Mouse (Mus musculus) neural tube, embryonic 14.5 days (tissue): Measurements from ENCODE around the gene Pgap2. TPM values are rescaled to one million over a fixed set of nuclear protein-coding genes. Genes with fewer than 3 reads are reported as not detected.
A peak's percentile ranks its signal among the peaks of the same experiment; 100 is the strongest.

ENCODE experiments used
- ATAC-seq: fragments of 200-750 bp; cut with Nextera tagmentation; 2 replicates; pipeline ENCODE4 v1.8.0; 2017; ENCODE audit warnings: low read depth, mild to moderate bottlenecking, moderate TSS enrichment, moderate library complexity
- H3K27ac ChIP-seq: fragments of 300-500 bp; sonication (generic); 2 replicates; pipeline ENCODE4 v1.5.1; 2014; ENCODE audit warnings: low read depth, mild to moderate bottlenecking, control low read depth, low read length, moderate library complexity, mixed read lengths
- H3K27me3 ChIP-seq: fragments of 300-500 bp; sonication (generic); 2 replicates; pipeline ENCODE4 v1.6.1; 2014; ENCODE audit warnings: low read length; ENCODE audit not compliant: control insufficient read depth, insufficient read depth
- H3K36me3 ChIP-seq: fragments of 300-500 bp; sonication (generic); 2 replicates; pipeline ENCODE4 v1.6.1; 2014; ENCODE audit warnings: low read length, mixed read lengths; ENCODE audit not compliant: control insufficient read depth, insufficient read depth
- H3K4me1 ChIP-seq: fragments of 300-500 bp; sonication (generic); 2 replicates; pipeline ENCODE4 v1.6.1; 2014; ENCODE audit warnings: low read length; ENCODE audit not compliant: control insufficient read depth, insufficient read depth
- H3K4me2 ChIP-seq: fragments of 300-500 bp; sonication (generic); 2 replicates; pipeline ENCODE4 v1.6.1; 2014; ENCODE audit warnings: mild to moderate bottlenecking, low read depth, low read length, control low read depth
- H3K4me3 ChIP-seq: fragments of 300-500 bp; sonication (generic); 2 replicates; pipeline ENCODE4 v1.5.1; 2014; ENCODE audit warnings: low read depth, low read length, control low read depth, mixed read lengths
- H3K9ac ChIP-seq: fragments of 300-500 bp; sonication (generic); replicated peaks from 2 replicates; pipeline ENCODE4 v1.6.1; 2014; ENCODE audit warnings: low read depth, mild to moderate bottlenecking, control low read depth, low read length, mixed read lengths
- H3K9me3 ChIP-seq: fragments of 300-500 bp; sonication (generic); 2 replicates; pipeline ENCODE4 v1.6.1; 2016; ENCODE audit warnings: low read length; ENCODE audit not compliant: control insufficient read depth
- WGBS: fragments of 180-500 bp; shearing (Covaris S2); extraction: QIAGEN DNeasy Blood & Tissue Kit; methylation state at CpG from one replicate; pipeline ENCODE4 v1.1.7; 2014; 5-methylcytosine and 5-hydroxymethylcytosine counted together
- polyA plus RNA-seq: library from polyadenylated mRNA; unstranded; fragments of >200 nt; fragmentation: Nextera tagmentation; extraction: Ambion mirVana; gene quantifications from 2 replicates; pipeline ENCODE4 v1.2.1, GENCODE M21; 2014

Pgap2 gene
- polyA plus RNA-seq, 1 experiment from 2014 or later = 57.4 TPM

- ATAC-seq = peak; percentile 82
- Histone ChIP-seq H3K4me2 (peak within 1 kb of the TSS; percentile 95), H3K4me3 (peak within 1 kb of the TSS; percentile 81), H3K9ac (peak within 1 kb of the TSS; percentile 66), H3K9me3 (no peaks in the 10 kb centered on the region), H3K4me1 (0 out of 2 replicates have a peak, but pooled peaks cover 6% of the 10 kb centered on the region), H3K27ac (no peak within 1 kb of the TSS), H3K36me3 (no peaks in the 10 kb centered on the region), H3K27me3 (peaks cover 9% of the 10 kb centered on the region; the same call in 1 of the 2 replicates)
- 1% methylated on average over 61 of the region's 73 CpGs for WGBS
Measured at GRCm38 (mm10) chr7:102267601-102268394, 57.8 kb downstream of the Pgap2 start, which contains the start of gene Stim1. Stim1 (plus strand) TSS chr7:102267806.

GRCm38 (mm10) chr7:102268395-102268748 lies 58.4 kb downstream of the Pgap2 start:
- Histone ChIP-seq H3K36me3 (no peaks in the 10 kb centered on the region), H3K9ac (peak overlapping the region; percentile 66), H3K27me3 (peaks cover 9% of the 10 kb centered on the region; the same call in 1 of the 2 replicates), H3K4me1 (0 out of 2 replicates have a peak, but pooled peaks cover 6% of the 10 kb centered on the region), H3K9me3 (no peaks in the 10 kb centered on the region), H3K4me2 (peak overlapping the region; percentile 95), H3K27ac (no peak overlapping the region), H3K4me3 (peak overlapping the region; percentile 81)
- 5% methylated on average over 12 of the region's 12 CpGs for WGBS
- ATAC-seq = no peak; the same call in 1 of the 2 replicates

GRCm38 (mm10) chr7:102272422-102272948 lies 62.5 kb downstream of the Pgap2 start:
- Histone ChIP-seq H3K9me3 (no peaks in the 10 kb centered on the region), H3K4me1 (0 out of 2 replicates have a peak, but pooled peaks cover 6% of the 10 kb centered on the region), H3K36me3 (no peaks in the 10 kb centered on the region), H3K4me3 (no peak overlapping the region), H3K9ac (no peak overlapping the region), H3K27me3 (peaks cover 9% of the 10 kb centered on the region; the same call in 1 of the 2 replicates), H3K4me2 (no peak overlapping the region), H3K27ac (no peak overlapping the region)
- no peak for ATAC-seq
- WGBS = 89% methylated on average over 3 of the region's 3 CpGs

DNA sequence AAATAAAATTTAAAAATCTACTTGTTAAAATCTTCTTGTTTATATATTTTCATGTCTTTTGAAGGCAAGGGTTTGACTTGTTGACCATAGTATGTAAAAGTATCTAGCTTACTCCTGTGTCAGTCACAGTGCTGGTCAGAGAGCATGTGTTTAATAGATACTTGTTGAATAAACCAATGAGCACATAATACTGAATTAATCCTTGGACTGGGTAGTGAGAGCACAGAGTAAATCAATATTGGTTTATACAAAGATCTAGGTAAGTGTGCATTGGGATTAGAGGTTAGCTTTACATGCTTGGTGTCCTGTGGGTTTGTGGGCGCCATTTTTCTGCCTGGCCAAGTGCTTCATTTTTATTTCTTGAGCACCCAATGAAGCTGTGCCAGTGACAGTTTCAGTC lies 71.4 kb downstream of the Pgap2 start:
- H3K27ac ChIP-seq = no peak overlapping the region
- H3K27me3 ChIP-seq = no peaks in the 10 kb centered on the region
- no peaks in the 10 kb centered on the region for H3K36me3 ChIP-seq
- no peaks in the 10 kb centered on the region for H3K4me1 ChIP-seq
- no peak for ATAC-seq
- no peaks in the 10 kb centered on the region for H3K9me3 ChIP-seq
- H3K4me3 ChIP-seq = no peak overlapping the region
- 93% methylated on average over 1 of the region's 1 CpGs for WGBS
- H3K4me2 ChIP-seq = no peak overlapping the region
- H3K9ac ChIP-seq = no peak overlapping the region

- Histone ChIP-seq H3K4me1 (no peaks in the 10 kb centered on the region), H3K4me2 (no peak overlapping the region), H3K27me3 (no peaks in the 10 kb centered on the region), H3K27ac (no peak overlapping the region), H3K4me3 (no peak overlapping the region), H3K9me3 (no peaks in the 10 kb centered on the region), H3K36me3 (no peaks in the 10 kb centered on the region), H3K9ac (no peak overlapping the region)
- WGBS = 84% methylated on average over 5 of the region's 5 CpGs
- ATAC-seq = no peak
Measured at GRCm38 (mm10) chr7:102282261-102282660, 72.3 kb downstream of the Pgap2 start.

Other genes starting within 250 kb of the Pgap2 start
- 3.5 and 4.7 TPM in 2 replicates for gene Il18bp, start 191.5 kb upstream of the Pgap2 start, polyA plus RNA-seq
- 31.3 and 35.4 TPM in 2 replicates for gene Rnf121, start 144.7 kb upstream of the Pgap2 start, polyA plus RNA-seq
- 20.3 and 22.0 TPM in 2 replicates for gene Xndc1, start 144.7 kb upstream of the Pgap2 start, polyA plus RNA-seq
- 0.98 and 1.5 TPM in 2 replicates for gene Xntrpc, start 144.5 kb upstream of the Pgap2 start, polyA plus RNA-seq
- gene Trpc2, start 127.1 kb upstream of the Pgap2 start, polyA plus RNA-seq = not detected in 2 replicates
- gene Art1, start 108.5 kb upstream of the Pgap2 start, polyA plus RNA-seq = 0.50 and 0.58 TPM in 2 replicates
- gene Art5, start 100.7 kb upstream of the Pgap2 start, polyA plus RNA-seq = 0.13 TPM in 1 of 2 replicates, not detected in the other
- 0.21 TPM in 1 of 2 replicates, not detected in the other for gene Chrna10, start 93.4 kb upstream of the Pgap2 start, polyA plus RNA-seq
- gene Nup98, start within 50 bp of the Pgap2 start, polyA plus RNA-seq = 26.8 and 29.0 TPM in 2 replicates
- 11.4 and 19.4 TPM in 2 replicates for gene Rhog, start 45.8 kb downstream of the Pgap2 start, polyA plus RNA-seq
- 12.1 and 17.5 TPM in 2 replicates for gene Stim1, start 57.6 kb downstream of the Pgap2 start, polyA plus RNA-seq
- gene Rrm1, start 231.5 kb downstream of the Pgap2 start, polyA plus RNA-seq = 35.3 and 37.6 TPM in 2 replicates